Mouse (Mus musculus) layer of hippocampus, postnatal 14 days (tissue): ENCODE data around the gene Lrrc58. TPM values are rescaled to one million over a fixed set of nuclear protein-coding genes. Genes with fewer than 3 reads are reported as not detected.

Experiments used
- DNase-seq, 2 experiments: peaks; one replicate each; pipeline ENCODE4 v3.0.0; 2021 to 2022; ENCODE audit warnings: low spot score in 2 of 2, mixed read lengths in 1 of 2
- total RNA-seq, 2 experiments: library from RNA; stranded (reverse); gene quantifications; 2 replicates each; pipeline ENCODE4 v1.2.3; 2021

Gene Lrrc58
- total RNA-seq, 2 experiments from 2014 or later, result 123 to 140 TPM

DNA sequence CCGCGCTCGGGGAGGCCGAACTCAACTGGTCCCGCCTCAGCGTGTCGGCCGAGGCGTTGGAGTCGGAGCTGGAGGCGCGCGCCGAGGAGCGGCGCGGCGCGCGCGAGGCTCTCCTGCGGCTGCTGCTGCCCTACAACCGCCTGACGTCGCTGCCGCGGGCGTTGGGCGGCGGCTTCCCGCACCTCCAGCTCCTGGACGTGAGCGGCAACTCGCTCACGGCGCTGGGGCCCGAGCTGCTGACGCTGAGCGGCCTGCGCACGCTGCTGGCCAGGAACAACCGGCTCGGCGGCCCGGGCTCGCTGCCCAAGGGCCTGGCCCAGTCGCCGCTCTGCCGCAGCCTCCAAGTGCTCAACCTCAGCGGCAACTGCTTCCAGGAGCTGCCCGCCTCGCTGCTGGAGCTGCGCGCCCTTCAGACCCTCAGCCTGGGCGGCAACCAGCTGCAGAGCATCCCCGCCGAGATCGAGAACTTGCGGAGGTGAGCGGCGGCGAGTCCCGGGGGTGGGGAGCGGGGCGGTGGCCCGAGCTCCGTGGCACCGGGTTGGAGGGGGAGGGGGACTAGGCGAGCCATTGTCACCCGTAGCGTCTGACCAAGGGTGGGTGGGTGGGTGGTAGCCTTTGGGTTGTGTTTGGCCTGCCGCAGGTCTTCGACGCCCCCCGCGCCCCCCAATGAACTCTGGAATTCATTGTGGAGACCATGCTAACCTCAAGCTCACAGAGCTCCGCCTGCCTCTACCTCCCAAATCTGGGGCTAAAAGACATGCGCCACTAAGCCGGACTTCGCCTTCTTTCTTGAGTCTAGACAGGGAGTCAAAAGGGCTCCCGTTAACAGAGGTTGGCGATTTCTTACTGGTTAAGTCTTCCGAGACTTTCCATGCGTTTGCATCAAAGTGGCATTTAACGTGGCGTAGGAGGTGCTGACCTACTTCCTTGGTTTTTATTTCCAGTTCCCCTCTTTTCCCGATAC, 599 bp downstream of the Lrrc58 start:
- DNase-seq, result peak; percentile 23 to 81

DNA sequence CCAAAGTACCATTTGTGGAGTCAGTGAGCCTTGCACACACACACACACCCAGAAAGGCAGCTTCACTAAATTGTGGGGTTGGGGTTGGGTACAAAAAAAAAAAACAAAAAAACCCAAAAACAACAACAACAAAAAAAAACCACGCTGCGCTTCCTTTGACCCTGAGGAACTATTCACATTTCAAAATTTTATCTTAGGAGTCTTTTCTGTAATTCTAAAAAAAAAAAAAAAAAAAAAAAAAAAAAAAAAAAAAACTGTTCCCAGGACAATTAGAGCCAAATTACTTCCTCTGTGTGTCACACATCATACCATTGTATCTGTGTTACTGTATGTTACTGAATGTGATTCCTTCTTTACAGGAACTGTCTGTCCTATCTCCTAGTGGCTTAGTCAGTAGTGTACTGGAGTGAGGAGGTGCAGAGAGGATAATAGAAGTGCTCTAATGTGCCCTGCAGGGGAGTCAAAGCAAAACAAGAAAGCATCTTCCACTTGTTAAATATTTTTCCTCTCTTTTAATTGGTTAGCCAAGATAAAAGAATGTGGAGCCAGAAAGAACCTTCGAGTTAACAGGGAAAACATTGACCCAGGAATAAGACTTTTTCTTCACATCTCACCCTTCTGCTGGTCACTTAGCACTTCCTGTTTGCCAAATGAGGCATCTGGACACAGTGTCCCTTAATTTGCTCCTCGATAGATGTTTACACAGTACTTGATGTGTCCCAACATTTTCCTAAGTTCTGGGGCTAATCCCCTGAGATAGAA, 1.5 kb downstream of the Lrrc58 start:
- peak in 1 of 2 experiments; percentile 24 for DNase-seq

DNA sequence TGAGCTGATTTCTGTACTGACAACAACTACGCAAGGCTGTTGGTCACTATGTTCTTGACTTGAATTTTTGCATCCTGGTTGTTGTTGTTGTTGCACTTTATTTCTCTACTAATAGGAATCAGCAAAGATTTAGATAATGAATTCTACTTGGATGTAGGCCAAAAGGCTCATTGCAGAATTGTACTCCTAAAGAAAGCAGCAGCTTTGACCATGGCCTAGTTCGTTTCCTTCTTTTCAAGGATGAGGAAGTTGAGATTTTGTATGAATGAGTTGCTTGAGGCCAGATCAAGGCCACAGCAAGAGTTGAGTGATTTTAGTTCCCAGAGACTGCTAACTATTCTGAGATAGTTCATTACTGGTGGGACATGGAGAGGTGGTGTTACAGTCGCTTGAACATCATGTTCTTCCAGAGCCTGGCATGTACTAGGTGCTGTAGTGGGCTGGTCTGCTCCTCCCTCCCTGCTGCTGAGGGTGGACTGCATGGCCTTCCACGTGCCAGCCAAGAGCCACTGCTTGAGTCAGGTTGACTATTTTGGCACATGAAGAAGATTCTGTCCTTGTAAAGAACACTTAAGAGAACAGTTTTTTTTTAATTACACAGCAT, 3.0 kb downstream of the Lrrc58 start:
- DNase-seq, result peak in 1 of 2 experiments; percentile 52

DNA sequence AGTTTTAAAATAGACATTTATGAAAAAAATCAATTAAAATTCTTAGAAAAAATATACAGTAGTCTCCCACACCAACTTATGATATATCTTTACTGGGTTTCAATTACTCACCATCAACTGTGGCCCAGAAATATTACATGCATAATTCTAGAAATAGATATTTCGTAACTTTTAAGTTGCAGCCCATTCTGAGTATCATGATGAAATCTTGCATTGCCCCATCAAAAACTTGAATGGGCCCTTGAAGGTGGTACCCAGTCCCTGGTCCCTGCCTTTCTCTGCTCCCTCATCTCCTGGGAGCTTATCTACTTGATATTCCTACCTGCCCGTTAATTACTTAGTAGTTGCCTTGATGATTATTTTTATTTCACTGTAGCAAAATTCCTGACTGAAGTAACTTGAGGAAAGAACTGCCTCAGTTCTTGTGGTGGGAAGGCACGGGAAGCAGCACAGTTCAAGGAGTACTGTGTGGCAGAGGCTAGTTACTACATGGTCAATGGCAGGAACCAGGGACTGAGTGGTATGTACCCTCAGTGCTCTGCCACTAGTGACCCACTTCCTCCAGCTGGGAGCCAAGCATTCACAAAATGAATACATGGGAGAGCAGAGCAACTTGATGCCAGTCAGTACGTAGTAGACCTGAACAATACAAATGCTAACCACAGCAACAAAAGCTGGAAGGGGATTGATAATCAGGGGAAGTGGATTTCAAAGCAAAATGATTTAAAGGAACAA, 6.5 kb downstream of the Lrrc58 start:
- DNase-seq, result no peak

DNA sequence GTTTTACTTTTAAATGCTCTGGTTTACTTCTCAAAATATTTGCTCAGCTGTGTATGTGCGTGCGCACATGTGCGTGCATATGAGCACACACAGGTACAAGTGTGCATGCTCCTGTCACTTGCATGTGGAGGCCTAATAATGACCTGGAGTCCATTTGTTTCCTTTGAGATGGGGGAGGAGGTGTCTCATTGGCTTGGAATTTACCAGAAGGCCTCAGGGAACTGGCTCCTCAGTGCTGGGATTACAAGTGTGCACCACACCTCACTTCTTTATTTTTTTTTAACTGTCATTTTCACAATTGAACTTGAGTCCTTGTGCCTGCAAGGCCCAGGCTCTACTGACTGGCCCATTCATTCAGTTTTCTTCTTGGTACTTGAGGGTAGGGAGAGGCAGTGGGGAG, 9.2 kb downstream of the Lrrc58 start:
- DNase-seq, result no peak

DNA sequence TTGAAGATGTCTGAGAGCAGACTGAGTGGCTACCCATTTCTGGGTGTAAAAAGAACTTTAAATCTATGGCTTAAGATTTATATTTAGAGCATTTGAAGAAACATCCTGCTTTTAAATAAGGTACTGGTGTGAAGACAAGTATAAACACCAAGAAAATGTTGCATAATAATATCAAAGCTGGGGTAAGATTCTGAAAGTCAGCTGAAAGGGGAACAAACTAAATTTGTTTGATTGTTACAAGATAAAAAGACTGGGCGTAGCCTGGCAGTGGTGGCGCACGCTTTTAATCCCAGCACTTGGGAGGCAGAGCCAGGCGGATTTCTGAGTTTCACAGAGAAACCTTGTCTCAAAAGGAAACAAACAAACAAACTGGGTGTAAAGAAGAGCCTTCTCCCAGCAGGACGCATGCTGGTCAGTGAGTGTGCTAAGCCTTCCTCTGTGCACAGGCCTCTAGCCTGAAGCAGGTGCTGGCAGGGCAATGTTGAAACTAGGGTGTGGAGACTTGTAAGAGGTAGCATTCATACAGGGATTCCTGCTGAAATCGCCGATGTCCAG, 10.8 kb downstream of the Lrrc58 start:
- DNase-seq, result no peak

DNA sequence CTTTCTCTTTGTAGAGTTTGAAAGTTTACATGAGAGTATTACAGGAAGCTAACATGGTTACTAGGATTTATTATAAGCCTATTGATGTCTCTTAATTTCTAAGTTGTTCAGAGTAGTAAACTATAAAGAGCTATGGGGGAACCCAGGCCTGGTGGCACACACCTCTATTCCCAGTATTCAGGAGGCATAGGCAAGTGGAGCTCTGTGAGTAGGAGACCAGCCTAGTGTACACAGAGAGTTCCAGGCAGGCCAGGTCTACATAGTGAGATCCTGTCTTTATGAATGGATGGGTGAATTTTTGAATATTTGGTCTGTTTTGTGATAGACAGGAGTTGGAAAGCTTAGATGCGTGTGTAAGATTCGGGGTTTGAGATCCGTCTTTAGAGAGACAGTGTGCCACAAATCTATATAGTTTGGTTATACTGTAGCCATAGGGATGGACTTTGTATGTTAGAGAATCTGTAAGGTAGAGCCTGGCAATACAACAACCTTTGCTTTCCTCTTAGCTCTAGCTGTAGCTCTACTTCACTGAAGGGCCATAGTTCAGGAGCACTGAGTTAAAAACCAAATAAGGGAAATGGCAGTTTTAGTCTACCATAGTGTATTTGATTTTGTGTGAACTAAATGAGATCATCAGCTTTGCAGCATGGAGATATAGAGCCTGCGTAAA, 11.7 kb downstream of the Lrrc58 start:
- no peak for DNase-seq

DNA sequence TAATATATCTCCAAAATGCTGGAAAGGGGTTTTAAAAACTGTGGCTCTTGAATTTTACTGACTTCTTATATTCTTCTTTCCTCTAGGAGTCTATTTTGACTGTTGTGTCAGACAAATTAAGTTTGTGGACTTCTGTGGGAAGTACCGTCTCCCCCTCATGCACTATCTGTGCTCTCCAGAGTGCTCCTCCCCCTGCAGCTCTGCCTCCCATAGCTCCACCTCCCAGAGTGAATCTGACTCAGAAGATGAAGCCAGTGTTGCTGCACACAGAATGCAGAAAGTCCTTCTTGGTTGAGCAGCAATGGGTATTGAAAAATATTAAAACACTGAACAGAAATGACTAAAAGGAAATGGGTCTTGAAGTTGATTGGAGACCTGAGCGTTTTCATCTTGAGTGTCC, 13.0 kb downstream of the Lrrc58 start:
- DNase-seq, result no peak

DNA sequence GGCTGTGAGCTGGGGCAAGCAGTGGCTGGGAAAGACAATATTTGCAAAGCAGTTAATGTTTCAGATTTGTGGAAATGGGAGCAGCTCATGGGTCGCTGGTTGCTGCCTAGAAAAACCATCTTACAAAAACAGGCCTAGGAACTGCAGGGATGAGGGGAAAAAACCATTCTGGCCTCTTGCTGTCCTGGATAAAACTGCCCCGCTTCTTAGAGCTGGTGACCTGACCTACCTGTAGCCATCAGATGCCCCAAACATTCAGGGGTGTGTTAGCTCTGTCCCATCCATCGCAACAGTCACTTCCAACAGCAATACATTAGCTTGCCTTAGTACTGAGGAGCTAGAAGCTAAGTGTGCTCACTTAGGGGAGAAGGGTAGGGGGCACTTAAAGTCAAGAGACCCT, 20.8 kb downstream of the Lrrc58 start:
- DNase-seq, result no peak

DNA sequence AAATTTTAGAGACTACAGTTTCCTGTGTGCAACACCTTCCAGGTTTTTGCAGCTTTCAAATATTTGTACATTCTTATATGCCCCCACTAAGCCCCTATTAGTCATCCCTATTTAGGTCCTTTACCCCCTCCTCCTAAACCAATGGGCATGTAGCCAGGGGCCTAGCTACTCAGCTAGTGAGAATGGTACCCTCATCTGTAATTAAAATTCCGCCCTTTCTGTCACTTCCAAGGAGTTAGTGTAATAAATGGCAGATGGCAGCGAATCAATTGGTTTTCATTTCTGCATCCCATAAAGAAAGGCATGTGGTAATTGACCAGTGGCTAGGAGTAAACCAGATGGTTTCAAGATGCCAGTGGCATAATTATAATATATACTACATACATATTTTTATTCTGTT, 24.5 kb downstream of the Lrrc58 start:
- DNase-seq, result no peak

DNA sequence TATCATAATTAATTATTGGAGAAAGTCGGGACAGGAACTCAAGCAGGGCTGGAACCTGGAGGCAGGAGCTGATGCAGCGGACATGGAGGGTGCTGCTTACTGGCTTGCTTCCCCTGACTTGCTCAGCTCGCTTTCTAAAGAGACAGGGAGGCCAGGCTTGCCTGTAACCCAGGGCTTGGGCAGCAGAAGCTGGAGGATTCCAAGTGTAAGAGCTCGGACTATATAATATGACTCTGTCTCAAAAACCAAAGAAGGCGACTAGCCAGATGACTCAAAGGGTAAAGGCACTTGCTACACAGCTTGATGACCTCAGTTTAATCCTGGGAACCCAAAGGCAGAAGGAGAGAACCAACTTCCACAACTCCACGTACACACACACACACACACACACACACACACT, 25.2 kb downstream of the Lrrc58 start:
- DNase-seq, result no peak

DNA sequence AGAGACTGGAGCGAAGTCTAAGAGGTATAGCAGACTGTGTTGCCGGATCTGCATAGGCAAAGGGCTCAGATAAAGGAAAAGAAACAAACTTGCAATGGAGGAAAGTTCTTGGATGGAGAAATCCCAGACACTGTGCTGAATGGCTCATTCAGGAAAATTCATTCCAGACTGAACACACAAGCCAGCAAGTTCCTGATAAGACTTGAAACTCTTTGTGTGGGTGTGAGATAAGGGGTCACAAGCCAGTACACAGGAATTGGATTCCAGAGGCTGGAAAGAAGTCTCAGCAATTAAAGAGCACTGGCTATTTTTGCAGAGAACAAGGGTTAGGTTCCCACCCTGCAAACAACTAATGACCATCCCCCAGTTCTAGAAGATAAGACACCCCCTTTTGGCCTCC, 25.8 kb downstream of the Lrrc58 start:
- no peak for DNase-seq

DNA sequence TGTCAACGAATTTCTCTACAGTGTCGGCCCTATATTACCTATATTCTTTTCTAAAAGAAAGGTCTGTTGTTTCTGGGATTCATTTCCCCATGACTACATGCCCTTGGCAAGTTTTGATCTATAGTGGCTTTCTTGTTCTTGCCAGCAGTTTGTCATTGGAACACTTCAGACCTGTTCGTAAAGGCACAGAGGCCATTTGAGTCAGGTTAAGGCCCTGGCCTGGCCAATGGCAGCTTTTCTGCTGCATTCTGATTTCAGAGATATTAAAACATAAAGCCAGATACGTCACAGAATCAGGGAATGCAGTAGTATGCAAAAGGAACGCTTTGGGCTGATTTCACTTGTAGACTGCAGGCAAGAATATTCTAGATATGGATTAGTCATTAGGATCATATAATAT, 30.6 kb downstream of the Lrrc58 start:
- DNase-seq, result no peak

DNA sequence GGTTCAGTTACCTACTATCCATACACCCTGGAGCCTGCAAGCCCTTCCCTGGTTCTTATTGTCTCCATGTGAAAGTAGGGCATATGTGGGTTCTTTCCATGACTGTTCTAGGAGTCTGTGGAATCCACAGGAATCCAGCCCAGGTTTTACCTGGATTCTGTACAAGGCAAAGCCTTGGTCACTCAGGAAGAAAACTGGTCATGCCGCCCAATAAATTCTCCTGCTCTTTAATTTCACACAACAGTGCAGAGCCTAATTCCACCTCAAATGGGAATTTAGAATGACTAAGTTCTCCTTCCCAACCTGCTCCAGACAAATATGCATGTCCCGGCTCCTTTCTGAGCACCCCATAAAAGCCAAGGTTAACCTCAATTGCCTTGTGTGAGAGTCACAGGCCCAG, 31.2 kb downstream of the Lrrc58 start:
- DNase-seq, result no peak

DNA sequence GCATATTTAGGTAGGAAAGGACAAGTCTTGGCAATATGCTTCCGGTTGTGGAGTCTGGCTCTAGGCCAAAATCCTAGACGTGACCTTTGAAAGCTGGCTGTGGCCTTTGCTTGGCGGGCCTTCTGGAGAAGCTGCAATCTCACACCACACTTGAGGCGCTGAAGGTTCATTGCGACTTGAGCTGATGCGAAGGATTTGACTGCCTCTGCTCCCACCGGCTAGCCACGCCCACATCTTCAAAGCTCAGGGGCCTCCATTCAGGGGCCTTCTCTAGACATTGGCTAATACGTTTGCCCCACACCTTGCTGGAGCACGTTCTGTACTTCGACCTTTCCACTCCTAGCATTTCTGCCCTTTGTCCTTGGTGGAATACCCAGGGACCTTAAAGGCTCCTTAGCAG, 33.1 kb downstream of the Lrrc58 start:
- no peak for DNase-seq

DNA sequence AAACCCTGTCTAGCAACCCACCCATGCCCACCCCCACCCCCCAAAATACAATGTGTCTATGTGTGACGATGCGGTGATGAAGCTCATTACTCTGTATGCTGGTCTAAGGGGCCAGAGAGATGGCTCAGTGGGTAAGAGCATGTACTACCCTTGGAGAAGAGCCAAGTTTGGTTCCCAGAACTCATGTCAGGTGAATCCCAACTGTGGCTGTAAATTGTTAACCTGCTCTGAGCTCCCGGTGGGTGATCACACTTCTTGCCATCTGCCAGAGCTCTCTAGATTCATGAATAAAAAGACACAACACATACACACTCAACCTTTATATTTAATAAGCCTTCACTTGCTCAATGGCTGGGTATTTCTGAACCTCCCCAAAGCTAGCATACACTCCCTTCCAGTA, 38.3 kb downstream of the Lrrc58 start:
- no peak for DNase-seq

DNA sequence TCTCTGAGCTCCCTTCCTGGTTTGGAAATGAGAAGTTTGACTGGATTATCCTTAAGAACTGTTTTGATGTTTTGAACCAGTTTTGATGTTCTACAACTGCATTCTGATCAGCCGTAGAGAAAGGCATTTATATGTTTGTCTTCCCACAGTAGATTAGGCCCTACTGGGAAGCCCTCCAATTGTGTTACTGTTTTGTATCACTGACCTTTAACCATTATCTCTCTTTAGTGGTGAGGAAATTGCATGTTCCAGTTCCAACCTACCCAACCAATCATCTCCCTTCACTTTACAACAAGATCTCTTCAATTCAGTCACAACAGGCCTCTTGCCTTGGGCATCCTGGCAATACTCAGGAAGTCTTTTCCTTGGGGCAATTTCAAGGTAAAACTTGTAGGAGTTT, 42.9 kb downstream of the Lrrc58 start:
- DNase-seq, result no peak

DNA sequence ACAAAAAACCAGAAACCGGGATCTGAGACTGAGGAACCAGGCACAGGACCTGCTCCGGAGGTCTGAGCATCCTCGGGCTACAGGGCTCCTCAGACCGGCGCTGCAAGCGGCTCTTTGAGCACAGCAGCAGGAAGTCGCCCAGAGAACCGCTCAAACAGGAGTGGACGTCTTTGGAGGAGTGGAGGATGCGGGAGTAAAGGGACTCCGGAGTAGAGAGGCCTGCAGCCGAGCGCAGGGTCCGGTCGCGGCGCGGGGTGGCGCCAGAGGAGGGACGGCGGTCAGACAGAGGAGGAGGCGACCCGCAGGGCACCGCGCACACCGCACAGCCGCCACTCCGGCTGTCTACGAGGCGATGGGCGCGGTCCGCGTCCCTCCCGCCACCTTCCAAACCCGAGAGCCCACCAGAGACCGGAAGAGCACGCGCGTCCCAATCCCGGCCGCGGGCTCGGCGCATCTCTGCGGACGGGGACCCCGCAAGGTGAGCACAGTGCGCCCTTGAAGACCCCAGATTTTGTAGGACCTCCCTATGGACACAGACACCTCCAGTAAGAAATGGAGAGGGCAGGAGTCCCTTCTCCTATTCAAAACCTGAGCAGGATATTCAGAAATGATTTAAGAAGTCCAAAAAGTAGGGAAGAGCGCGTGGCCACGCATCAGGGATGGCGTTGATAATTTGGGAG, 48.1 kb downstream of the Lrrc58 start, which contains the start of gene Gpr156:
Gene Gpr156 (plus strand): TSS at position 359 of the 680 bp plus-strand sequence.
- DNase-seq, result peak; percentile 21 to 25

DNA sequence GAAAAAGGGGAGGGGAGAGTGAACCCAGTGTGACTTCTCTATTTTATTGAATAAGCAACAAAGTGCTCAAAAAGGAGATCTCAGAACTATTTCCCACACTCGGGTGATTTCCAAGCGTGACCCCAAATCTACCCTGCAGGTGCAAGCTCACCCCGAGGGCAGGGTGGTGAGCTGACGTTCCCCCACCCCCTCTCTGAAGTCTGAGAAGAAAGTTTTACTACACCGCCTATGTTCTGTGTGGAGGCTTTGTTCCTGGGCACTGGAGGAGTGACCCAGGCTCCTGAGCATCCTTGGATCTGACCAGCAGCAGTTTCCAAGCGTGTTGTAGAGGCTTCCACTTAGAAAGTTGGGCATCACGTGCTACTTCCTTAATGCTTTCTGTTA, 48.6 kb downstream of the Lrrc58 start:
- no peak for DNase-seq

DNA sequence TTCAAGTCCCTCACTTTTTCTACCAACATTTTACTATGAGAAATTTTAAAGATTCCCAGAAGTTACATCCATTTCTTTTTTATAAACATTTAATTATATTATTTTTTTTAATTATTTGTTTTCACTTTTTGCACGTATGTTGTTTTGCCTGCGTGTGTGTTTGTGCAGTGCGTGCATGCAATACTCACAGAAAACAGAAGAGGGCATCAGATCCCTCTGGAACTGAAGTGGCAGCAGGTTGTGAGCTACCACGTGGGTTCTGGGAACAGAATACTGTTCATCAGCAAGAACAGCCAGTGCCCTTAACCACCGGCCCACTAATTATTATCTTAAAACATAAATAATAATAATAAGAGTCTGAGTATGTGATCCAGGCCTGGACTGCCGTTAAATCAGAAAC, 50.8 kb downstream of the Lrrc58 start:
- no peak for DNase-seq
